Mouse (Mus musculus) C2C12 (cell line): ENCODE results near the gene Bckdk.

Experiments
- CEBPB ChIP-seq: IDR thresholded peaks from one replicate; pipeline ENCODE4 v1.6.1; 2011; ENCODE audit warnings: low read depth, mild to moderate bottlenecking, control low read depth, moderate library complexity
- CTCF ChIP-seq: IDR thresholded peaks from one replicate; pipeline ENCODE4 v1.5.1; 2011; ENCODE audit not compliant: control insufficient read depth, insufficient read depth, insufficient read length
- MAX ChIP-seq: IDR thresholded peaks from one replicate; pipeline ENCODE4 v1.6.1; 2011; ENCODE audit warnings: mild to moderate bottlenecking, control low read depth
- MYOD1 ChIP-seq: IDR thresholded peaks from one replicate; pipeline ENCODE4 v1.6.1; 2011; ENCODE audit warnings: low read depth; ENCODE audit not compliant: control insufficient read depth, insufficient read length
- MYOG ChIP-seq: IDR thresholded peaks from one replicate; pipeline ENCODE4 v1.6.1; 2011; ENCODE audit not compliant: control insufficient read depth, insufficient read length; ENCODE audit errors: extremely low read depth
- USF1 ChIP-seq: IDR thresholded peaks from one replicate; pipeline ENCODE4 v1.6.1; 2011; ENCODE audit warnings: low read depth, mild to moderate bottlenecking, control low read depth, moderate library complexity

GRCm38 (mm10) chr7:127935748-127936159 lies 31.9 kb downstream of the Bckdk start:
- TF ChIP-seq USF1: no peak
- no peak for TF ChIP-seq CTCF
- TF ChIP-seq MAX: no peak
- no peak for TF ChIP-seq CEBPB
- TF ChIP-seq MYOG: no peak
- no peak for TF ChIP-seq MYOD1
